Mouse (Mus musculus) olfactory bulb, adult 2 months (tissue): ENCODE results near the gene Srrm2.

ENCODE experiments used
- CTCF ChIP-seq: fragments of 200-500 bp; IDR thresholded peaks from 2 replicates; pipeline ENCODE4 v1.5.1; 2012; ENCODE audit warnings: low read depth, mild to moderate bottlenecking, low read length, moderate library complexity; ENCODE audit not compliant: insufficient read depth
- POLR2A ChIP-seq: fragments of 200-500 bp; IDR thresholded peaks from 2 replicates; pipeline ENCODE4 v1.6.1; 2012; ENCODE audit warnings: mild to moderate bottlenecking, low read depth, low read length, moderate library complexity; ENCODE audit not compliant: insufficient read depth

GRCm38 (mm10) chr17:23806867-23807266, 16.5 kb downstream of the Srrm2 start:
- TF ChIP-seq CTCF (no peak), POLR2A (no peak)
